Mouse (Mus musculus) heart, postnatal 14 days (tissue): ENCODE measurements around the gene Ubald2. TPM values are rescaled to one million over a fixed set of nuclear protein-coding genes. Genes with fewer than 3 reads are reported as not detected.
"Not testable (repeated sequence)": the region's sequence is repeated elsewhere in the genome, so short reads cannot be mapped to it uniquely, and the experiment has no call there.

Experiments used
- DNase-seq, 2 experiments: peaks; one replicate each; pipeline ENCODE4 v3.0.0; 2021 to 2022
- intact Hi-C: fragments of 180-260 bp; cut with DNase I; formaldehyde crosslinking; loops from one replicate; pipeline ENCODE4 v1.15.1; 2025
- long read RNA-seq, 2 experiments: library from polyadenylated mRNA; stranded (forward); transcript quantifications; one replicate each; pipeline ENCODE4 v2.0.0; 2021
- total RNA-seq, 2 experiments: library from RNA; stranded (reverse); gene quantifications; 2 replicates each; pipeline ENCODE4 v1.2.3; 2021

The Ubald2 gene
- 10 to 100 TPM; 41.2 to 42.9 TPM for total RNA-seq
- long read RNA-seq, experiment 1, transcript Ubald2-201 (3 exons, 1,482 nt): major isoform, 21 of 24 reads
- long read RNA-seq, experiment 1, partial matches to known transcripts: 0 of 24 reads
- long read RNA-seq, experiment 1, other reads (novel, unspliced or antisense): 3 of 24 reads
- long read RNA-seq, experiment 2, transcript Ubald2-201 (3 exons, 1,482 nt): major isoform, 15 of 21 reads
- long read RNA-seq, experiment 2, partial matches to known transcripts: 0 of 21 reads
- long read RNA-seq, experiment 2, other reads (novel, unspliced or antisense): 6 of 21 reads

DNA sequence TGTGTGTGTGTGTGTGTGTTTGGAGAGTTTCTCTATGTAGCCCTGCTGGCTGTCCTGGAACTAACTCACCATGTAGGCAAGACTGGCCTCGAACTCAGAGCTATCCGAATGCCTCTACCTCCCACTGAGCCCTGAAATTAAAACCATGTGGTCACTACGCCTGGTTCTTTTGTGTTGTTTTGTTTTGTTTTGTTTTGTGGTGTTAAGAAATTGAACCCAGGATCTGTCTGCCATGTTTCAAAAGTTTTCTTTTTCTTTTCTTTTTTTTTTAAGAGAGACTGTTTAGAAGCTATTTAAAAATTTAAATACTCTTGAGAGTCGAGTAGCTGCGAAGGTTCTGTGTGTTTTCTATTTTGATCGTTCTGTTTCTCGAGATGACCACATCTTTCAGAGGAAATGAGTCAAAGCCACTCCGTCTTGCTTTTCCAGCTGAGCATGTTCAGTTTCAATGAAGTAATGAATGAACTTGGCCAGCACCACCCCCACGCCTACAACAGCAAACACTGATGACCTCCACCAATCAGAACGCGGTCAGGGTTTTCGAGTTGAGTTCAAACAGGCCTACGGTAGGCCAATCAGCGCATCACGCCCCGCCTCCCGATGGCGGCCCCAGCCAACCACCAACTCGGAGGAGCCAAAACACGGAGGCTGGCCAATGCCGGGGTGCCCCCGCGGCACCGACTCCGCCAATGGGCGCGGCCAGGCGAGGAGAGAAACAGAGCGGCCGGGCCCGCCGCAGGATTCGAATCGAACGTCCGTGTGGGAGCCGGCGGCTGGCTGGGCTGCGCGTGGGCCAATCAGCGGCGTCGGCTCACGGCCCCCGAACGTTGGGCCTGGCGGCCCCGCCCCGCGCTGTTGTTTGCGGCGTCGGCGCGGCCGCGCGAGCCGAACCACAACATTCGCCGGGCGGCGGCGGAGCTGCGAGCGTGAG is at the start of gene Ubald2:
TSS of gene Ubald2 (plus strand) at position 739 of the 931 bp plus-strand sequence.
- peak; percentile 98 for DNase-seq
- intact Hi-C loops: loop anchor here (2.0 kb wide), 1 partner anchor 17 kb away; no protein-coding TSS in a partner anchor

DNA sequence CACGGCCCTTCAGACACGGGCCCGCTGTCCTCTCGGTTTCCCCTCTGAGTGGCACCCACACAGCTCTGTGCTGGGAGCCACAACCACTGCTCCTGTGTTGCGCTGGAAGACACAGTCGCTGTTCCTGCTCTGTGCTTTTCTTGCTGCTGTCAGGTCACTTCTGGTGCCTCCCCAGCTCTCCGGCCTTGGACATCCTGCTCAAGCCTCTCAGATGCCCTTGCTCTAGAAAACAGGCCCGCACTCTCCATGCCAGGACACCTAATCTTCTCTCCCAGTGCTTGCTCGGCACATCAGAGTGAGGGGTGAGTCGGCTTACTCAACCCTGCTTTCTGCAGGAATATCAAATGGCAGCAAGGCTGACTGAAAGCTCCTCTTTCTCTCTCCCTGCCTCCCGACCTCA is 49.7 kb upstream of the Ubald2 start:
- no peak for DNase-seq
- intact Hi-C loops: no loop called here

DNA sequence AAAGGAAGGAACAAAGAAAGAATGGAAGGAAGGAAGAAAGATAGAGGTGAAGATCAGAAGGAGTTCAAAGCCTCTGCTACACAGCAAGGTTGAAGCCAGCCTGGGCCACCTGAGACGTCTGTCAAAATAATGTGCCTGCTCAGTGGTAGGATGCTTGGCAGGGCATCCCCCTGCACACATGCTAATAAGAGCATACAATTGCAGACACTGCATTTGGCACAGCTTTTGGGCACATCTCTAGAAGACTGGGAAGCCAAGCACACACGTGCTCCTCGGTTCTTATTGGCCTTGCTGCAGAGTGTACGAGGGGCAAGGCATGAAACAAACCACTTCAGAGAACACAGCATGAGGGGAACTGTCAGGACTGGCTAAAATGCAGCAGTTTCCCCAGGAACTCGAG is 47.9 kb upstream of the Ubald2 start:
- DNase-seq: no peak
- intact Hi-C loops: loop anchor here (5.0 kb wide), 1 partner anchor 61 kb away; no protein-coding TSS in a partner anchor

DNA sequence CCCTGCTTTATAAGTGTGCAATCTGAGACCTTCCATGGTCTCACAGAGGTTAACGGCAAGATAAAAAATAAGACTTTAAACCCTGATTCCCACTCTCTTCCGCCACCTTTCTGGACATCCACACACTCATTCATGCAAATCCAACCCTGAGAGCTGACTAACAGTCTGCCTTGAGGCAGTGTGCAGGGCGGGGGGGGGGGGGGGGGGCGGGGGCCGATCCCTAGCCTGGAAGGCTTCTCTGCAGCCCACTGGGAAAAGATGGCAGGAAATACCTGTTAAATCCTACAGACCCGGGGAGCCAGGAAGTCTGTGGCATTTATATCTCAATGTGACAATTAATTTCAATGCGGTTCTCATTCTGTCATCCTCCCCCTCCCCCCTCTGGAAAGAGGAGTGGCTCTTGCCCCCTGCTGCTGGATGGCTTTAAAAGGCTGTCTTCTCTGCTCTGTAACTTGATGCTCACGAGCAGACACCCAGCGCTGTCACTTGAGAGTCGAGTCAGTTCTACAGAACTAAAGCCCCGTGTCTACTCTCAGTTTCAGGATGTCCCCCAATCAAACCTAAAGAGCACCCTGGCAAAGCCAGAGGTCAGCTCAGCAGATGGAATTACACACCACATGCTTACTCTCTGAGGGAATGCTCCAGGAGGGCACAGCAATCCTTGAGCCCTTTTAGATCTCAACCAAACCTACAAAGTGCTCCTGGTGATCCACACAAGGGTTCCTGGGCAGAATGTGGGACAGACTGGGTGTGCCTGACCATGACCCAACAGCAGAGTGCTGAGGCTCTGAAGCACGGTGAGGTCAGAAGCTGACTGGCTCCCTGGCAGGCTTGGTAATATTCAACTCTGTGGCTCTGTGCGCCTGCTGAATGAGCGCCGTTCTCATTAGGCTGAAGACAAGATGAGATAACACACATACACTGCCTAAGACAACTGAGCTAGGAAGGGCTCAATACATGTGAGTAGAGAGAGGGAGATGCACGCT is 46.5 kb upstream of the Ubald2 start:
- peak in 1 of 2 experiments; percentile 33 for DNase-seq
- intact Hi-C loops: loop anchor here (5.0 kb wide), 1 partner anchor 60 kb away; no protein-coding TSS in a partner anchor

DNA sequence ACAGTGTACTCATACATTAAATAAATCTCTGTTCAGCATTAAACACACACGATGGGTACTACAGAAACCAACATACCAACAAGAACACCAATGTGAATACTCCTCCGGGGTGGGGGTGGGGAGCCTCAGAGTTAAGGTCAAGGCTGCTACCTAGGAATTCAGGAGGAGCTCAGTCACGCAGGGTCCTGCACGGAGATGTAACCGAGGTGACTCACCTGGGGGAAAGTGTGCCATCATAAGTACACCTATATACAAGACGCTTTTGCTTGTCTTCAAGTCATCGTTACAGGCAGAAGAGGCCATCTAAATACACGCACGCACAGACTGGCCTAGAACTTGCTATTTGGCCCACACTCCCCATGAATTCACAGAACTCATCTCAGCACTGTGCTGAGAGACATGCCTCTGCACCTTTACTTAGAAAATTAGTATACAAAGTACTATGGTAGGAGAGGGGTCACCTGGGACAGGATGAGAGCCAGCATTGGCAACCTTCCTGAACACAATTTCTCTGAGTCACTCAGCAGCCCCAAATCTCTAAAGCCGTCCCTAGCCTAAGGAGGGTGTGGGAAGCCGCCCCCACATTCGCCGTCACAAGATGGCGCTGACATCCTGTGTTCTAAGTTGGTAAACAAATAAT is 44.9 kb upstream of the Ubald2 start:
- peak; percentile 30 to 46 for DNase-seq
- intact Hi-C loops: loop anchor here (5.0 kb wide), 1 partner anchor 58 kb away; no protein-coding TSS in a partner anchor

DNA sequence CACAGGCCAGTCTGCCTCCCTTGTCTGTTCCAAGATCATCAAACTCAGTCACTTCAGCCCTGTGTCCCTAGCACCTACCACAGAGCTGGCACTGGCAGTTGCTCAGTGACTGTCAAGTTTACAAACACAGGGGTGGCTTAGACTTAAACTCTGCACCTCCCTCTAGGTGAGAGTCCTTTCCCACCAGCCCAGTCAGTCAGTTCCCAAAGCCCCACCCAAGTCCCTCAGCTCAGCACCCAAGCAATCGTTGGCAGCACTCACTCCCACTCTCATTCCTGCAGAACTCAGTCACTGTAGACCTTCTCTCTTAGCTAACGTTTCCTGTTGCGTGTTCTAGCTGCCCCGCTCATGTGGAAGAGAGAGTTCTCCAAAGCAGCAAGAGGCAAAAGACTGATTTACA is 39.1 kb upstream of the Ubald2 start:
- intact Hi-C loops: no loop called here

DNA sequence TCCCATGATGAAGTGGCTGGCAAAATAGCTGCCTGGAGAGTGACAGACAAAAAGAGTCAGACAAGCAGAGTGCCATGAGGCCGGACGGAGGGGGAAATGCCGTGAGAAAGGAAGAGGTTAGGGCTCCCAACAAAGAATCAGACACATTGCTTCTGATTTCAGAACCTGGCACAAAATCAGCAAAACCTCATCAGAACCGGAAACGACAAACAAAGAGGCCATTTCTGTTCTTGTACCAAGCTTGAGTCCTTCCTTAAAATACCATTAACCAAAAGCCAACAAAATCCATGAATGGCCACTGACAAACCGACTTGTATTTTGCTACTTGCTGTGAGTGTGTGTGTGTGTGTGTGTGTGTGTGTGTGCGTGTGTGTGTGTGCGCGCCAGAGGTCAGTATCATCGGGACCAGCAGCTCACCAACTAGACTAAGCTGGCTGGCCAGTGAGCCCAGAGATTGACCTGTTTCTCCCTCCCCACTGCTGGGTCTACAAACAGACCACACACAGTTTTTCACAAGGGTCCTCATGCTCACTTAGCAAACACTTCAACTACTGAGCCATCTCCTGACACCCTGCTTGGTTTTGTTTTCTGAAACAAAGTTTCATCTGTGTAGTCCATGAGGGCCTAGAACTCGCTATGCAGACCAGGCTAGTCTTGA is 37.5 kb upstream of the Ubald2 start:
- intact Hi-C loops: no loop called here
- DNase-seq: no peak

More for the DNA sequence above, 39.1 kb upstream of the Ubald2 start:
- no peak for DNase-seq

DNA sequence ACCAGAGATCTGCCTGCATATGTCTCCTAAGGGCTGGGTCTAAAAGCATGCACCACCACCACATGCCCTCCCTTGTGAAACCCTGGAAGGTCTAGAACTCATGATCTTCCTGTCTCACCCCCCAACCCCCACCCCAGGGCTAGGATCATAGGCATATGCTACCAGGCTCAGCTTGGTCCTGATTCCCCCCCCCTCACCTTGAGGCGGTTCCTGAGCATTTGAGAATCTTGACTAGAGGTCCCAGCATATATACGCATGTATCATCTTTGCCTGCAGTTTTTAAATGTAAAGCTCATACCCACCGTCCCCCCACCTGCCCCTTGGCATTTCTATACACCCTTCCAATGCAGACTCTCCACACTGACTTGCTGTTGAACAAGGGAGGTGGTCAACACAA is 37.0 kb upstream of the Ubald2 start:
- intact Hi-C loops: no loop called here
- no peak for DNase-seq

DNA sequence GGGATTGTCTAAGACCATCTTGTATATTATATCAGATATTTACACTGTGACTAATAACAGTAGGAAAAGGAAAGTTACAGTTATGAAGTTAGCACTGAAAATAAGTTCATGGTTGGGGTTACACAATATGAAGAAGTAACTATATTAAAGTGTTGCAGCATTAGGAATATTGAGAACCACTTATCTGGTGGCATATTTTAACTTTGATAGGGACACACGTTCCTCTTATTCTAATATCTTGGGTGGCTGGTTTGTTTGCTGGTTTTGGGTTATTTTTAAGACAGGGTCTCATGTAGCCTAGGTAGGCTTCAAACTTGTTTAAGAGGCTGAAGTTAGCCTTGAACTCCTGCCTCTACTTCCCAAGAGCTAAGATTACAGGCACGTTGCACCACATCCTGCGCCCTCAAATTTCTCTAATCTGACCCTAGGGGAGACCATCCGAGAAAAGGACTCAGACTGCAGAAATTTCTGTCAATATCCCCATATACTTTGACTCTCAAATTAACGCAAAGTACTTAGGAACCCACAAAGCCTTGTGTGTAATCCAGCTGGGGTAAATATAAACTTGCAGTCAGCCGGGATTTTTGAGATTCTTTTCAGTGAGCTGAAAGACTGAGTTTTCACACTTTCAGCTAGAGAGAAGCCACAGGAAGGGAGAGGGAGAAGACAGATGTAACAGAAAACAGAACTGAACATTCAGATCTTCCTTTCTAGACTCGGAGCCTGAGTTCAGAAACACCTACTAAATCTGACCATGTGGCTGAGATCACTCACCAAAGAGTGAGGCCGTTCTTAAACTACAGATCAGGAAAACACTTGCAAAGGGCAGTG is 36.2 kb upstream of the Ubald2 start:
- intact Hi-C loops: no loop called here
- no peak for DNase-seq

DNA sequence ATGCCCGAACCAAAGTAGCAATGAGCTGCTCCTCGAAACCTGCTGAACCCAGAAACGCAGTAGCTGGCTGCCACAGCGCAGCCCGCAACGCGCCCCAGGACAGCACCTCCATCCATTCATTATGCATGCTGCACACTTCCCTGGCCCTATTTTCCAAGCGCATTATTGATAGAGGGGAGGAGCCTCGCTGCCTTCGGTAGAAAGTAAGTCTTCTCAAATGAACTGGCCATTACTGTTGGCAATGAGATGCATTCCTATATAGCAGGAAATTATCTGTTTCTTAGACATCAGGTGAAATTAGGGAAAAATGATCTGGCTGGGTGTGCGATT is 35.6 kb upstream of the Ubald2 start:
- intact Hi-C loops: no loop called here
- DNase-seq: no peak

DNA sequence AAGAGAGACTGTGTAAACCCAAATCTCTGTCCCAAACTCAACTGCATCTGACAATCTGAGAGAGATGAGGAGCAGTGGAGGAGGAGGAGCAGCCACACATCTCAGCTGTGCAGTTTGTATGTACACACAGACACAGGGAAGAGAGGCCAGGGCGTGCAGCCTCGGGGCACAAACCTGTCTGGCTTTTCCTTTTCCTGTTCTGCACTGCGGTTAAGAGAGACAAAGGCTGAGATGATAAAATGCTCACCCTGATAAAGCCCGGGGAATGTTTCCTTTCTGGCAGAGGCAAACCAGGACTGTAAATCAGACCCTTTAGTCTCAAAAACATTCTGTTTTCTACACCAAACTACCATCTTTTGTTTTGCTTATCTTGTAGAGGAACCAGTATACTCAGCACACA is 33.3 kb upstream of the Ubald2 start:
- intact Hi-C loops: no loop called here
- no peak for DNase-seq

DNA sequence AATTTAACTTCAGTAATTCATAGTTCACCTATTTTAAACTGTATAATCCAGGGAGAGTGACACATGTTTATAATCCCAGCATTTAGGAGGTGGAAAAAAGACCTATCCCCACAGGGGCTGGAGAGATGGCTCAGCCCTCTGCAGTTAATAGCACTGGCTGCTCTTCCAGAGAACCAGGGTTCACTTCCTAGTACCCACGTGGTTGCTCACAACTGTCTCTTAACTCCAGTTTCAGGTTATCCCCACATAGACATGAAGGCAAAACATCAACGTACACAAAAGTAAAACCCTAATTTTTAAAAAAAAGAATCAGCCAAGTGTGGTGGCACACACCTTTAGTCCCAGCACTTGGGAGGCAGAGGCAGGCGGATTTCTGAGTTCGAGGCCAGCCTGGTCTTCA is 28.3 kb upstream of the Ubald2 start:
- no peak for DNase-seq
- intact Hi-C loops: no loop called here

DNA sequence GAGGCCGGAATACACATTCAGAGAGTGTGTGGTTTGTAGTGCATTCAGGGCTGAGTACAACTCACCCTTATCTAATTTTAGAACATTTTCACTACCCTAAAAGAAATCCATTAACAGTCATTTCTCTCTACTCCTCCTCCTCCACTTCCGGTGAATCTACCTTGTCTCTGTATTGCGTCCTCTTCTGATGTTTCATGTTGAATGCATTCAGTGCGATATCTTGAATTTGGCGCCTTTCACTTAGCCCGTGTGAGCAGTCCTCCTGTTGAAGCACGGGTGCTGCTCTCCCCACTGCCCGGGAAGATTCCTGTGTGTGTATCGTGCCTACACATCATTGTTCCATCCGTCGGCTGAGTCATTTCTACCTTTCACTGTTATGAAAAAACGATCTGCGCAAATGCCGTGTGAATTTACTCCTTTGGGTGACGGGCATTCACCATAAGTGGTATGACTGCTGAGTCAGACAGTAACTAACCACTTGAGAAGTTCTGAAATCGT is 27.6 kb upstream of the Ubald2 start:
- no peak for DNase-seq
- intact Hi-C loops: no loop called here

DNA sequence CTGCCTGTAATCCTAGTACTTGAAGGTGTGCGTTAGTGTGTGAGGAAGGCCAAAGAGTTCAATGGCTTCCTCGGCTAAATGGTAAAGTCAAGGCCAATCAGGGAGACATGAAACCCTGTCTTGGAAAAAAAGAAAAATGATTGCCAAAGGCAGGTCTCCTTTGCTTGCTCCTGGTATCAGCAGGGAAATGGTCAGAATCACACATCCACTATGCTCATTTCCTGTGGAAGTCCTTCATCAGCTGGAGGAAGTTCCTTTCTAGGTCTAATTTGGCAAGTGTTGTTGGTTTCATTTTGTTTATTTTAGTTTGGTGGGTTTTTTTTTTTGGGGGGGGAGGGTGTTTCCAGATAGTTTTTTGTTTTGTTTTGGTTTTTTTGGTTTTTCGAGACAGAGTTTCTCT is 24.9 kb upstream of the Ubald2 start:
- no peak for DNase-seq
- intact Hi-C loops: no loop called here

DNA sequence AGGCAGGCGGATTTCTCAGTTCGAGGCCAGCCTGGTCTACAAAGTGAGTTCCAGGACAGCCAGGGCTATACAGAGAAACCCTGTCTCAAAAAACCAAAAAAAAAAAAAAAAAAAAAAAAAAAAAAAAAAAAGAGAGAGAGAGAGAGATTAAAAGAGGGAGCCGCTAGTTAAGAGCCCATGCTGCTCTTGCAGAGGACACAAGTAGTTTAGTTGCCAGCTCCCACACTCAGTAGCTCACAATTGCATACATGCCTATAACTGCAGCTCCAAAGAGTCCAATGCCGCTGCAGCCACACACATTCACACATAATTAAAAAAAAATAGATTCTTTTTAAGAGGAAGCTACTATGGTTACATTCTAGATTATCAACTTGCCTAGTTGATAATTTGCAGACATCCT is 23.5 kb upstream of the Ubald2 start:
- intact Hi-C loops, DNase-seq: not testable (repeated sequence)

DNA sequence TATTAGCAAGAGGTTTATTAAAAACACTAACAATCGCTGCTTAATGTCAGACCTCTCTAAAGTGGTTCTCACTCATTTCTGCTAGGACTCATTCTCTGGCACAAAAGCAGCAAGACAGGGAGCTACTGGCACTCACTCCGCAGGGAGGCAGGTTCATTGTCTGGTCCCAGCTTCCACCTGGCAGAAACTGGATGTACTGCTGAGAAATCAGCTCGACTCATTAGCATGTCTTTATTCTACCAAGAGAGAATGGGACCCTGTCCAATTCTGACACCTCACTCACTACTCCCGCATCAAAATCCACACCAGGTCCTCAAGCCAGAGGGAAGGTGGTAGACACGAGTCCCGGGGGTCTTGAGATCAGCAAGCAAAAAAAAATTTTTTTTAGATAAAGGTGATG is 22.3 kb upstream of the Ubald2 start:
- DNase-seq: no peak
- intact Hi-C loops: no loop called here

DNA sequence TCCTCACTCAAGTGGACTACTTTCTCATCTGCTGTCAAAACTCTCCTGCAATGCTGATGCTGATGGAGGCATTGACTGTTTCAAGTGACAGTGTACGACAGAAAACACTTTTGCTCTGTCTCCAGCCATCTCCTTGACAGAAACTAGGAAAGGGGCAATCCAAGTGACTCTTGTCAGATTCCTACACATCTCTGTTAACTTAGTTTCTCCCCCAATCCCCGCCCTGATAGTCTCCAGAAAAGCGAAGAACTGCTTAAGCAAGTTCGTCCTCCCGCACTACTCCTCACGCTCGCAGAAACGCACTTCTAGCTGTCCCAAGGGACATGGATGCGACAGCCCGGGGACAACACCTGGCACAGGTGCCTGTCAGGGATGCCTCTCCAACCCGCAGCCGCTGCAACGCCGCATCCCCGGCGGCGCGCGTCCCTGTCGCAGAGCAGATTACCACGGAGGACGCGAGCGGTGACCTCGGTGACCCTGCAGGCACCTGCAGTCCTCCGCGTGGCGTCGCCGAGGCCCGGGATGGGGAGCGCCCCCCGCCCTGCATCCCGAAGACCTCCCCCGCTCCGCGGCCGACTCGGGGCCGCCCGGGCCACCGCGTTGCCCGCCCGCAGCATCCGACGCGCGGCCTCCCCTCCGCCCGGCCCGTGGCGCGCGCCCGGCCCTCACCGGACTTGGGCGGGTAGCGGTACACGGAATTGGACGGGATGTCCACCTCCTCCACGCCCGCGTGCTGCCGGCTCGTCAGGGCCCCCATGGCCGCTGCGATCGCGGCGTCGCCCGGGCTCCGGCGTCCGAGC is 21.7 kb upstream of the Ubald2 start:
- intact Hi-C loops: no loop called here
- DNase-seq: peak in 1 of 2 experiments; percentile 27
